Mouse (Mus musculus): Measurements from ENCODE around the gene Fbxo22. TPM values are rescaled to one million over a fixed set of nuclear protein-coding genes. Genes with fewer than 3 reads are reported as not detected.

The Fbxo22 gene
- total RNA-seq, 2 experiments from 2014 or later: 8.2 to 18.0 TPM

DNA sequence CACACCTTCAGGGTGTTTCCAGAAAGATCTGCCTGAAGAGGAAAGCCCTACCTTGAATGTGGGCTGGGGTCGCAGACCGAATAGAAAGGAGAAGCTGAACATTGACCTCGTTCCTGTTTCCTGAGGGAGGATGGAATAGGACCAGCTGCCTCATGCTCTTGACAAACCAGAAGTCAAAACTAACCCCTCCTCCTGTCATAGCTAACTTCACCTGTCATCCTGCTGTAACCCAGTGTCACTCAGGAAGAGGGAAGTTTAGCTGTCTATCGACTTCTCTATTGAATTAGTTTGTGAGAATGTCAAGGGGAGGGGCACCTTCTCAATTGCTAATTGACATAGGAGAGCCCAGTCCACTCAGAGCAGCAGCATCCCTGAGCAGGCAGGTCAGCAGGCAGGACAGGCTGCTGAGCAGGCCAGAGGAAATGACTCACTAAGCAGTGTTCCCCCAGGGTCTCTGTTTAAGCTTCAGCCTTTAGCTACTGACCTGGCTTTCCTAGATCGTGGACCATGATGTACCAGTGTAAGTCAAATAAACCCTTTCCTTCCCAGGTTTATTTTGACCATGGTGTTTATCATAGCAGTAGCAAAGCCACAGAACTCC lies 63.3 kb downstream of the Fbxo22 start:
- no peak for ATAC-seq (replicated peaks; ENCODE audit: low FRiP score, poor library complexity, severe bottlenecking)

DNA sequence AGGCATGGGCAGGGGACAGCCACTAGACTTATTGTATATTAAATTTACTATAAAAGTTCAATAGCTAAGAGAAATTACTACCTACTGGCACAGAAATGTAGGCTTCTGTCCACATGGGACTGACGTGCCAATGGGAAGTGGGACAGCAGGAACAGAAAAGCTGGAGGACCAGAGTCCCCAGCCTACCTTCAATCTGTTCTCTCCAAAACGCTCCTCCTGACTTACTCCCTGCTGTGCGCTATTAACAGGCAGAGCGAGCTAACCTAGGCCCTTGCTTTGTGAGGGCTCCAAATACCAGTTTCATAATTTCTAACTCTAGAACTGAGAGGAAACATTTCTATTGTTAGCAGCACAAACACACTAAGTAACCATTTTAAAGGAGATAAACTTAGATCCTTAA lies 65.2 kb downstream of the Fbxo22 start:
- ATAC-seq (replicated peaks; ENCODE audit: low FRiP score, poor library complexity, severe bottlenecking): no peak

Other genes starting within 250 kb of the Fbxo22 start
- not detected in 2 replicates for gene Chrna5, start 228.0 kb upstream of the Fbxo22 start, total RNA-seq (2015; ENCODE audit: low replicate concordance)
- not detected in 2 replicates for gene Chrna5, start 228.0 kb upstream of the Fbxo22 start, total RNA-seq (2017; ENCODE audit: low replicate concordance)
- not detected in 2 replicates for gene Chrna3, start 182.4 kb upstream of the Fbxo22 start, total RNA-seq (2015; ENCODE audit: low replicate concordance)
- gene Chrna3, start 182.4 kb upstream of the Fbxo22 start, total RNA-seq (2017; ENCODE audit: low replicate concordance): not detected in 2 replicates
- gene Chrnb4, start 160.1 kb upstream of the Fbxo22 start, total RNA-seq (2015; ENCODE audit: low replicate concordance): not detected in 2 replicates
- not detected in 2 replicates for gene Chrnb4, start 160.1 kb upstream of the Fbxo22 start, total RNA-seq (2017; ENCODE audit: low replicate concordance)
- 10.5 and 12.6 TPM in 2 replicates for gene Ube2q2, start 60.1 kb upstream of the Fbxo22 start, total RNA-seq (2015; ENCODE audit: low replicate concordance)
- 5.6 and 13.5 TPM in 2 replicates for gene Ube2q2, start 60.1 kb upstream of the Fbxo22 start, total RNA-seq (2017; ENCODE audit: low replicate concordance)
- gene Nrg4, start 117.9 kb downstream of the Fbxo22 start, total RNA-seq (2015; ENCODE audit: low replicate concordance): 1.7 and 3.6 TPM in 2 replicates
- 2.3 and 2.7 TPM in 2 replicates for gene Nrg4, start 117.9 kb downstream of the Fbxo22 start, total RNA-seq (2017; ENCODE audit: low replicate concordance)
- not detected in 2 replicates for gene Tmem266, start 118.0 kb downstream of the Fbxo22 start, total RNA-seq (2015; ENCODE audit: low replicate concordance)
- gene Tmem266, start 118.0 kb downstream of the Fbxo22 start, total RNA-seq (2017; ENCODE audit: low replicate concordance): not detected in 2 replicates